Mouse (Mus musculus) olfactory bulb, adult 2 months (tissue): ENCODE measurements around the gene Zar1.

Experiments used
- CTCF ChIP-seq: fragments of 200-500 bp; IDR thresholded peaks from 2 replicates; pipeline ENCODE4 v1.5.1; 2012; ENCODE audit warnings: low read depth, mild to moderate bottlenecking, low read length, moderate library complexity; ENCODE audit not compliant: insufficient read depth
- POLR2A ChIP-seq: fragments of 200-500 bp; IDR thresholded peaks from 2 replicates; pipeline ENCODE4 v1.6.1; 2012; ENCODE audit warnings: mild to moderate bottlenecking, low read depth, low read length, moderate library complexity; ENCODE audit not compliant: insufficient read depth

DNA sequence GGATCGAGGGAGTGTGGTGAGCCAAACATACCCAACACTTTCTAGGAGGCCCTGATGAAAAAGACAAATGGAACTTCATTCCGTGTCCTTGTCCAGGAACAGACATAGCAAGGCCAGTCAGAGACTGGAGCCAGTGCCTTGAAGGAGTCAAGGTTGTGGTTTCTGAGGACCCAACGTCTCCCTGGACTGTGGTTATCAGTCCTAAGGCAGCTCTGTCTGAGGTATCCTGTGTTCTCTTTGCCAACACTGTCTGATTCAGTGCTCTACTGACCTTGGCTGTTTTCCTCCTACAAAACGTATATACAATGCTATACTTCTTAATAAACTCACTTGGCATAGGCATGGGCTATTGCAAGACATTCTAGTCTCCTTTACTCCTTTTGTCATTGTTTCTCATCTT, 36.4 kb upstream of the Zar1 start:
- TF ChIP-seq CTCF, result no peak
- TF ChIP-seq POLR2A, result no peak
